Mouse (Mus musculus): ENCODE measurements around the gene Timp3. TPM values are rescaled to one million over a fixed set of nuclear protein-coding genes. Genes with fewer than 3 reads are reported as not detected.

Gene Timp3
- total RNA-seq, 1 experiment = 28.8 TPM

- no peak overlapping the region for H3K27ac ChIP-seq (ENCODE audit: insufficient read depth, low read depth, low read length, poor library complexity, severe bottlenecking)
Observed at GRCm38 (mm10) chr10:86293880-86294279, 6.3 kb upstream of the Timp3 start.

GRCm38 (mm10) chr10:86294599-86295365 is 5.4 kb upstream of the Timp3 start:
- TF ChIP-seq CHD2 (IDR thresholded peaks at IDR 0.05; ENCODE audit: low read depth, low read length) = no peak
- no peak for TF ChIP-seq MAFK (IDR thresholded peaks at IDR 0.05; ENCODE audit: insufficient read depth, low read depth, low read length)
- TF ChIP-seq ZC3H11A (IDR thresholded peaks at IDR 0.05; ENCODE audit: borderline replicate concordance, low read depth, low read length) = no peak
- no peak for TF ChIP-seq ZNF384 (IDR thresholded peaks at IDR 0.05; ENCODE audit: low read depth, low read length)
- no peak for TF ChIP-seq HCFC1 (IDR thresholded peaks at IDR 0.05; ENCODE audit: borderline replicate concordance, insufficient read depth, low read length)
- no peak for DNase-seq (ENCODE audit: low read depth, low spot score)
- Histone ChIP-seq H3K4me1 (ENCODE audit: control insufficient read depth in 2 of 2, insufficient read depth in 2 of 2, low read length in 2 of 2, poor library complexity in 1 of 2) (peaks cover 0 to 5% of the 10 kb centered on the region in 2 experiments; a peak in 1 of 4 replicates), H3K36me3 (ENCODE audit: control insufficient read depth, insufficient read depth, low read length, poor library complexity, severe bottlenecking) (no peaks in the 10 kb centered on the region), H3K9ac (ENCODE audit: insufficient read depth, low read depth, low read length, poor library complexity, severe bottlenecking) (no peak overlapping the region), H3K9me3 (ENCODE audit: control insufficient read depth, insufficient read depth, low read depth, low read length) (no peaks in the 10 kb centered on the region), H3K4me3 (ENCODE audit: insufficient read depth in 1 of 2, low read depth in 1 of 2, low read length in 2 of 2, poor library complexity in 1 of 2, severe bottlenecking in 1 of 2) (no peak overlapping the region), H3K27ac (ENCODE audit: insufficient read depth, low read depth, low read length, poor library complexity, severe bottlenecking) (no peak overlapping the region)
- in situ Hi-C loops (cut with MboI; ENCODE audit: low sequenced_read_pairs in 2 of 2, unreplicated experiment in 2 of 2) = no loop called here

More at GRCm38 (mm10) chr10:86293880-86294279, 6.3 kb upstream of the Timp3 start:
- Histone ChIP-seq H3K9me3 (ENCODE audit: control insufficient read depth, insufficient read depth, low read depth, low read length) (no peaks in the 10 kb centered on the region), H3K36me3 (ENCODE audit: control insufficient read depth, insufficient read depth, low read length, poor library complexity, severe bottlenecking) (no peaks in the 10 kb centered on the region), H3K4me3 (ENCODE audit: insufficient read depth in 1 of 2, low read depth in 1 of 2, low read length in 2 of 2, poor library complexity in 1 of 2, severe bottlenecking in 1 of 2) (no peak overlapping the region), H3K9ac (ENCODE audit: insufficient read depth, low read depth, low read length, poor library complexity, severe bottlenecking) (no peak overlapping the region), H3K4me1 (ENCODE audit: control insufficient read depth in 2 of 2, insufficient read depth in 2 of 2, low read length in 2 of 2, poor library complexity in 1 of 2) (peaks cover 0 to 5% of the 10 kb centered on the region in 2 experiments; a peak in 1 of 4 replicates)
- no peak for DNase-seq (ENCODE audit: low read depth, low spot score)
- in situ Hi-C loops (cut with MboI; ENCODE audit: low sequenced_read_pairs in 2 of 2, unreplicated experiment in 2 of 2) = no loop called here
- TF ChIP-seq HCFC1 (IDR thresholded peaks at IDR 0.05; ENCODE audit: borderline replicate concordance, insufficient read depth, low read length) (no peak), ZNF384 (IDR thresholded peaks at IDR 0.05; ENCODE audit: low read depth, low read length) (no peak), ZC3H11A (IDR thresholded peaks at IDR 0.05; ENCODE audit: borderline replicate concordance, low read depth, low read length) (no peak), MAFK (IDR thresholded peaks at IDR 0.05; ENCODE audit: insufficient read depth, low read depth, low read length) (no peak), CHD2 (IDR thresholded peaks at IDR 0.05; ENCODE audit: low read depth, low read length) (no peak)

GRCm38 (mm10) chr10:86295454-86296098 is 4.6 kb upstream of the Timp3 start:
- Histone ChIP-seq H3K27ac (ENCODE audit: insufficient read depth, low read depth, low read length, poor library complexity, severe bottlenecking) (no peak overlapping the region), H3K36me3 (ENCODE audit: control insufficient read depth, insufficient read depth, low read length, poor library complexity, severe bottlenecking) (no peaks in the 10 kb centered on the region), H3K9ac (ENCODE audit: insufficient read depth, low read depth, low read length, poor library complexity, severe bottlenecking) (no peak overlapping the region), H3K4me1 (ENCODE audit: control insufficient read depth in 2 of 2, insufficient read depth in 2 of 2, low read length in 2 of 2, poor library complexity in 1 of 2) (peaks cover 0 to 5% of the 10 kb centered on the region in 2 experiments; a peak in 1 of 4 replicates), H3K9me3 (ENCODE audit: control insufficient read depth, insufficient read depth, low read depth, low read length) (no peaks in the 10 kb centered on the region), H3K4me3 (ENCODE audit: insufficient read depth in 1 of 2, low read depth in 1 of 2, low read length in 2 of 2, poor library complexity in 1 of 2, severe bottlenecking in 1 of 2) (0 out of 4 replicates have a peak overlapping the region, but pooled peaks of 1 of the 2 experiments have one; percentile 32)
- TF ChIP-seq MAFK (IDR thresholded peaks at IDR 0.05; ENCODE audit: insufficient read depth, low read depth, low read length) (no peak), HCFC1 (IDR thresholded peaks at IDR 0.05; ENCODE audit: borderline replicate concordance, insufficient read depth, low read length) (no peak), ZNF384 (IDR thresholded peaks at IDR 0.05; ENCODE audit: low read depth, low read length) (no peak)
- no peak for DNase-seq (ENCODE audit: low read depth, low spot score)
- in situ Hi-C loops (cut with MboI; ENCODE audit: low sequenced_read_pairs in 2 of 2, unreplicated experiment in 2 of 2) = no loop called here

- peak; percentile 40 for DNase-seq (ENCODE audit: low read depth, low spot score)
- no peak overlapping the region for H3K9ac ChIP-seq (ENCODE audit: insufficient read depth, low read depth, low read length, poor library complexity, severe bottlenecking)
Observed at GRCm38 (mm10) chr10:86296111-86296510, 4.1 kb upstream of the Timp3 start.

More at GRCm38 (mm10) chr10:86296111-86296510, 4.1 kb upstream of the Timp3 start:
- H3K4me3 ChIP-seq (ENCODE audit: insufficient read depth in 1 of 2, low read depth in 1 of 2, low read length in 2 of 2, poor library complexity in 1 of 2, severe bottlenecking in 1 of 2) = no peak overlapping the region
- no peaks in the 10 kb centered on the region for H3K36me3 ChIP-seq (ENCODE audit: control insufficient read depth, insufficient read depth, low read length, poor library complexity, severe bottlenecking)
- H3K4me1 ChIP-seq (ENCODE audit: control insufficient read depth in 2 of 2, insufficient read depth in 2 of 2, low read length in 2 of 2, poor library complexity in 1 of 2) = peaks cover 0 to 5% of the 10 kb centered on the region in 2 experiments; a peak in 2 of 4 replicates
- in situ Hi-C loops (cut with MboI; ENCODE audit: low sequenced_read_pairs in 2 of 2, unreplicated experiment in 2 of 2) = no loop called here
- no peaks in the 10 kb centered on the region for H3K9me3 ChIP-seq (ENCODE audit: control insufficient read depth, insufficient read depth, low read depth, low read length)
- TF ChIP-seq ZC3H11A (IDR thresholded peaks at IDR 0.05; ENCODE audit: borderline replicate concordance, low read depth, low read length) = peak; percentile 53; the same call in 1 of the 2 replicates
- TF ChIP-seq CHD2 (IDR thresholded peaks at IDR 0.05; ENCODE audit: low read depth, low read length) = no peak
- no peak overlapping the region for H3K27ac ChIP-seq (ENCODE audit: insufficient read depth, low read depth, low read length, poor library complexity, severe bottlenecking)
